Mouse (Mus musculus): ENCODE data around the gene Tomm34. TPM values are rescaled to one million over a fixed set of nuclear protein-coding genes. Genes with fewer than 3 reads are reported as not detected.

Gene Tomm34
- polyA plus RNA-seq, 1 experiment from 2014 or later, result 50.4 TPM

DNA sequence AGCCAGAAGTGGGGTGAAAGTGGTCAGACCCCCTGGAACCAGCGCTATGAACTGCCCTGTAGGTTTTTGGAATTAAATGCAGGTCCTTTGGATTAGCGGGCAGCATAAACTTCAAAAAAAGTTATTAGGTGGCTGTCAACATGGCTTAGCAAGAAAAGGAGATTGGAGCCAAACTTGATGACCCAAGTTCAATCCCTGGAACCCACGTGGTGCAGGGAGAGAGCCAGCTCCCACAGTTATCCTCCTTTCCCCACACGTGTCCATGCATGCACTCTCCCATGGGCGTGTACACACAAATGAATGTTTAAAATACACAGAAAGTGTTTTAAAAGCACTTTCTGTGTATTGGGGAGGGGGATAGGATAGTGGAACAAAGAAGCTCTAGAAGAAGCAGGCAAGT, 60.5 kb downstream of the Tomm34 start:
- peaks cover 10% of the 10 kb centered on the region for H3K36me3 ChIP-seq (ENCODE audit: control insufficient read depth, insufficient read depth, low read length)
- peaks cover 9% of the 10 kb centered on the region for H3K4me1 ChIP-seq (ENCODE audit: control insufficient read depth, insufficient read depth, low read length)
- no peak overlapping the region for H3K9ac ChIP-seq (ENCODE audit: low read depth, low read length)
- no peaks in the 10 kb centered on the region for H3K27me3 ChIP-seq (ENCODE audit: control insufficient read depth, insufficient read depth, low read depth, low read length)
- ATAC-seq, result no peak
- H3K4me2 ChIP-seq (ENCODE audit: low read length), result no peak overlapping the region
- no peaks in the 10 kb centered on the region for H3K9me3 ChIP-seq (replicated peaks; ENCODE audit: control insufficient read depth, low read length, poor library complexity, severe bottlenecking)
- WGBS, result 87% methylated on average over 5 of the region's 5 CpGs
- H3K4me3 ChIP-seq (ENCODE audit: low read depth, low read length), result no peak overlapping the region
- no peak overlapping the region for H3K27ac ChIP-seq (ENCODE audit: low read length)

DNA sequence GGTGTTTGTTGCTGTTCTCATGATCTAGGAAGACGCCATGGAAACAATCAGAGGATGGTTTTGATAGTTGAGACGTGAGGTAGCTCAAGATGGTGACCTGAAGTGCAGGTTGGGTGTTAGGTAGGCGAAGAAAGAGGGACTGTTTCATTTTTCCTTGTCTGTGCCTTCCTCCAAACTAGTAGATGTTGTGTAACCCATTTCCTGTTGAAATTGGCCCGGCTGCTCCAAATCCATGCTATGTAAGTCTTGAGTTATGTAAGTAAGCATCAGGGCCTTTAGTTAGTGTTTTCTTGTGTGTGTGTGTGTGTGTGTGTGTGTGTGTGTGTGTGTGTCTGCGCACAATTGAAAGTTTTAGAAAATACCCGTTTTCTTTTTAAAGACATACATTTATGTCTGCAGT, 61.7 kb downstream of the Tomm34 start:
- Histone ChIP-seq H3K4me1 (ENCODE audit: control insufficient read depth, insufficient read depth, low read length) (peaks cover 12% of the 10 kb centered on the region), H3K9ac (ENCODE audit: low read depth, low read length) (no peak overlapping the region), H3K27ac (ENCODE audit: low read length) (no peak overlapping the region), H3K36me3 (ENCODE audit: control insufficient read depth, insufficient read depth, low read length) (peaks cover 4% of the 10 kb centered on the region; the same call in 1 of the 2 replicates), H3K4me2 (ENCODE audit: low read length) (no peak overlapping the region), H3K4me3 (ENCODE audit: low read depth, low read length) (no peak overlapping the region), H3K9me3 (replicated peaks; ENCODE audit: control insufficient read depth, low read length, poor library complexity, severe bottlenecking) (no peaks in the 10 kb centered on the region), H3K27me3 (ENCODE audit: control insufficient read depth, insufficient read depth, low read depth, low read length) (no peaks in the 10 kb centered on the region)
- WGBS, result 91% methylated on average over 6 of the region's 6 CpGs
- ATAC-seq, result no peak

DNA sequence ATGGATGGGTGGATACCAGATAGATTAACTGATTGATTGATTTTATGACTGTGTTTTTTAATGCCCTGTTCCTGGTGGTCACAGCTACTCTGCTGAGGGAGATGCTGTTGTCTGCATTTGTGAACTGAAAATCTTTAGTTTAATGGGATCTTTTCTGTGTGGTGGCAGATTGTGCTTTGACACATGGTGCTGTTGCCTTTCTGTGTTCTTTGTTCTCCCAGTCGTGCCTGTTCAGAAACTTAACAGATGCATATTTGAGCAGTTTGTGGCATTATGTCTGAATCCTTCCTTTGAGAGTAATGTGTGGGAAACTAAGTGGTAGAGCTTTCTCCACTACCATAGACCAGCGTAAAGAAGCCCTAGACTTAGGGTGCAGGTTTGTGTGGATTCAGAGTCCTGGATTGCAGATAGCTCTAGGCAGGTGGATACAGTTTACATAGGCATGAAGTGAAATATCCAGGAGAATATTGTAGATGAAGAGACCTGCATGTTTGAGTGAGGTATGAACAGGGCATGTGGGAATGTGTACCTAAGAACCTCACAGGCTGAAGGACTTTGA, 62.9 kb downstream of the Tomm34 start:
- 60% methylated on average over 2 of the region's 2 CpGs for WGBS
- no peak overlapping the region for H3K27ac ChIP-seq (ENCODE audit: low read length)

DNA sequence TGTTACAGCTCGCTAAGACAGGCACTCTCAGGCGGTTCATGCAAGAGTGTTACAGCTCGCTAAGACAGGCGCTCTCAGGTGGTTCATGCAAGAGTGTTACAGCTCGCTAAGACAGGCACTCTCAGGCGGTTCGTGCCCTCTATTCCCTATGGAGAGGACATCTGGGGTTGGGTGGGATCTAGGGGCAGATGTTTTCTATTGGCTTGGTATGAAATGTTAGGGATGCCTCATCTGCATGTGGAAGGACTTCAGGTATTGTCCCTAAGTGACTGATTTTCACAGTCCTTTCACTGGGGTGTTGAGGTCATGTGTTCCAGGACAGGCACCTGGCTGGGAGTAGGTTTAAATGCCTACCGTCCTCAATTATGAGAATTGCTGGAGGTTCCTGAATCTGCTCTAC, 63.4 kb downstream of the Tomm34 start:
- no peak overlapping the region for H3K4me2 ChIP-seq (ENCODE audit: low read length)
- no peaks in the 10 kb centered on the region for H3K9me3 ChIP-seq (replicated peaks; ENCODE audit: control insufficient read depth, low read length, poor library complexity, severe bottlenecking)
- H3K36me3 ChIP-seq (ENCODE audit: control insufficient read depth, insufficient read depth, low read length), result peaks cover 4% of the 10 kb centered on the region; the same call in 1 of the 2 replicates
- WGBS, result 91% methylated on average over 8 of the region's 8 CpGs
- no peak overlapping the region for H3K27ac ChIP-seq (ENCODE audit: low read length)
- no peak overlapping the region for H3K4me3 ChIP-seq (ENCODE audit: low read depth, low read length)
- H3K4me1 ChIP-seq (ENCODE audit: control insufficient read depth, insufficient read depth, low read length), result peaks cover 12% of the 10 kb centered on the region
- H3K27me3 ChIP-seq (ENCODE audit: control insufficient read depth, insufficient read depth, low read depth, low read length), result no peaks in the 10 kb centered on the region
- no peak overlapping the region for H3K9ac ChIP-seq (ENCODE audit: low read depth, low read length)
- ATAC-seq, result no peak

More for the DNA sequence above, 62.9 kb downstream of the Tomm34 start:
- Histone ChIP-seq H3K36me3 (ENCODE audit: control insufficient read depth, insufficient read depth, low read length) (peaks cover 4% of the 10 kb centered on the region; the same call in 1 of the 2 replicates), H3K9ac (ENCODE audit: low read depth, low read length) (no peak overlapping the region), H3K4me3 (ENCODE audit: low read depth, low read length) (no peak overlapping the region), H3K4me2 (ENCODE audit: low read length) (no peak overlapping the region), H3K4me1 (ENCODE audit: control insufficient read depth, insufficient read depth, low read length) (peaks cover 12% of the 10 kb centered on the region), H3K27me3 (ENCODE audit: control insufficient read depth, insufficient read depth, low read depth, low read length) (no peaks in the 10 kb centered on the region), H3K9me3 (replicated peaks; ENCODE audit: control insufficient read depth, low read length, poor library complexity, severe bottlenecking) (no peaks in the 10 kb centered on the region)
- ATAC-seq, result no peak

DNA sequence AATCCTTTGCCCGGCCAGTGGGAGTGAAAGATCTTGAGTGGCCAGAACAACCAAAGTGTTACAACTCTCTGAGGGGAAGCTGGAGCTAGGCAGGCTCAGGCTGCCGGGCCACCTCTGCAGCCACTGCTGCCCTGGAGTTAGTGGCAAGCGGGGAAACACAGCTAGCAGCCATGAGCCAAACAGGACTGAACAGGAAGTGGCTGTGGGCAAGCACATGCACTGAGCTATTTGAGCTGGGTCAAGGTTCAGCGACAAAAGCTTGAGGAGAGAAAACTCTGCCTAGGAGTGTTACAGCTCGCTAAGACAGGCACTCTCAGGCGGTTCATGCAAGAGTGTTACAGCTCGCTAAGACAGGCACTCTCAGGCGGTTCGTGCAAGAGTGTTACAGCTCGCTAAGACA, 64.0 kb downstream of the Tomm34 start:
- no peaks in the 10 kb centered on the region for H3K27me3 ChIP-seq (ENCODE audit: control insufficient read depth, insufficient read depth, low read depth, low read length)
- WGBS, result 81% methylated on average over 10 of the region's 10 CpGs
- H3K9me3 ChIP-seq (replicated peaks; ENCODE audit: control insufficient read depth, low read length, poor library complexity, severe bottlenecking), result no peaks in the 10 kb centered on the region
- no peak overlapping the region for H3K9ac ChIP-seq (ENCODE audit: low read depth, low read length)
- H3K4me2 ChIP-seq (ENCODE audit: low read length), result no peak overlapping the region
- no peak overlapping the region; the same call in 1 of the 2 replicates for H3K27ac ChIP-seq (ENCODE audit: low read length)
- H3K4me1 ChIP-seq (ENCODE audit: control insufficient read depth, insufficient read depth, low read length), result peaks cover 12% of the 10 kb centered on the region
- peaks cover 4% of the 10 kb centered on the region; the same call in 1 of the 2 replicates for H3K36me3 ChIP-seq (ENCODE audit: control insufficient read depth, insufficient read depth, low read length)
- no peak for ATAC-seq
- no peak overlapping the region for H3K4me3 ChIP-seq (ENCODE audit: low read depth, low read length)

DNA sequence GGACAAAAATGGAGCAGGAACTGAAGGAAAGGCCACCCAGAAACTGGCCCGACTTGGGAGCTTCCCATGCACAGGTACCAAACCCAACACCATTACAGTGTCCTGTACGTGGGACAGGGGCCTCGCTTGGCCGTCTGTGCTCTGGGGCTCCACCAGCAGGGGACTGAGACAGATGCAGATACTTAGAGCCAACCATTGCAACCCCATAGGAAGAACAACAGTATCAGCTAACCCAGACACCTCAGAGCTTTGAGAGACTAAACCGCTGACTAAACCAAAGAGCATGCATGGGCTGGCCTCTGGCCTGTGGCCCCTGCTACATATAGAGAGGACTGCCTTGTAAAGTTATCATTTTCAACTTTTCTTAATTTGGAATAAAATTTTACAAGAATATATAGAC, 66.5 kb downstream of the Tomm34 start:
- no peak for ATAC-seq
- no peaks in the 10 kb centered on the region for H3K36me3 ChIP-seq (ENCODE audit: control insufficient read depth, insufficient read depth, low read length)

More for the DNA sequence above, 66.5 kb downstream of the Tomm34 start:
- Histone ChIP-seq H3K9me3 (replicated peaks; ENCODE audit: control insufficient read depth, low read length, poor library complexity, severe bottlenecking) (no peaks in the 10 kb centered on the region), H3K4me2 (ENCODE audit: low read length) (no peak overlapping the region), H3K4me1 (ENCODE audit: control insufficient read depth, insufficient read depth, low read length) (peaks cover 15% of the 10 kb centered on the region), H3K9ac (ENCODE audit: low read depth, low read length) (no peak overlapping the region), H3K27ac (ENCODE audit: low read length) (no peak overlapping the region), H3K4me3 (ENCODE audit: low read depth, low read length) (no peak overlapping the region), H3K27me3 (ENCODE audit: control insufficient read depth, insufficient read depth, low read depth, low read length) (no peaks in the 10 kb centered on the region)
- WGBS, result 83% methylated on average over 5 of the region's 5 CpGs

Other genes starting within 250 kb of the Tomm34 start
- gene Kcnk15, start 217.5 kb downstream of the Tomm34 start, polyA plus RNA-seq (2015; fragmentation: Nextera tagmentation; extraction: Ambion mirVana), result 0.17 and 0.33 TPM in 2 replicates
- 18.8 and 20.4 TPM in 2 replicates for gene Rims4, start 152.5 kb downstream of the Tomm34 start, polyA plus RNA-seq (2015; fragmentation: Nextera tagmentation; extraction: Ambion mirVana)
- gene Ywhab, start 76.2 kb downstream of the Tomm34 start, polyA plus RNA-seq (2015; fragmentation: Nextera tagmentation; extraction: Ambion mirVana), result 533 and 553 TPM in 2 replicates
- 1.8 and 2.5 TPM in 2 replicates for gene Pabpc1l, start 45.7 kb downstream of the Tomm34 start, polyA plus RNA-seq (2015; fragmentation: Nextera tagmentation; extraction: Ambion mirVana)
- 17.2 and 20.1 TPM in 2 replicates for gene Stk4, start 847 bp downstream of the Tomm34 start, polyA plus RNA-seq (2015; fragmentation: Nextera tagmentation; extraction: Ambion mirVana)
- 1.9 and 3.9 TPM in 2 replicates for gene Kcns1, start 99.9 kb upstream of the Tomm34 start, polyA plus RNA-seq (2015; fragmentation: Nextera tagmentation; extraction: Ambion mirVana)
- not detected in 2 replicates for gene Wfdc5, start 111.6 kb upstream of the Tomm34 start, polyA plus RNA-seq (2015; fragmentation: Nextera tagmentation; extraction: Ambion mirVana)
- not detected in 2 replicates for gene Wfdc12, start 119.4 kb upstream of the Tomm34 start, polyA plus RNA-seq (2015; fragmentation: Nextera tagmentation; extraction: Ambion mirVana)
- not detected in 2 replicates for gene Wfdc15a, start 129.0 kb upstream of the Tomm34 start, polyA plus RNA-seq (2015; fragmentation: Nextera tagmentation; extraction: Ambion mirVana)
- gene Wfdc15b, start 150.5 kb upstream of the Tomm34 start, polyA plus RNA-seq (2015; fragmentation: Nextera tagmentation; extraction: Ambion mirVana), result not detected in 2 replicates
- not detected in 2 replicates for gene Svs2, start 167.3 kb upstream of the Tomm34 start, polyA plus RNA-seq (2015; fragmentation: Nextera tagmentation; extraction: Ambion mirVana)
- not detected in 2 replicates for gene Svs3b, start 185.5 kb upstream of the Tomm34 start, polyA plus RNA-seq (2015; fragmentation: Nextera tagmentation; extraction: Ambion mirVana)
- gene Svs4, start 207.3 kb upstream of the Tomm34 start, polyA plus RNA-seq (2015; fragmentation: Nextera tagmentation; extraction: Ambion mirVana), result not detected in 2 replicates
- gene Svs3a, start 218.1 kb upstream of the Tomm34 start, polyA plus RNA-seq (2015; fragmentation: Nextera tagmentation; extraction: Ambion mirVana), result not detected in 2 replicates
- not detected in 2 replicates for gene Svs6, start 245.6 kb upstream of the Tomm34 start, polyA plus RNA-seq (2015; fragmentation: Nextera tagmentation; extraction: Ambion mirVana)

All from midbrain, embryonic 16.5 days (tissue).